Mouse (Mus musculus) CH12.LX (cell line): ENCODE results near the gene Ces2a. TPM values are rescaled to one million over a fixed set of nuclear protein-coding genes. Genes with fewer than 3 reads are reported as not detected.

ENCODE experiments used
- DNase-seq: peaks from one replicate; pipeline ENCODE4 v3.0.0-alpha.2; 2013; ENCODE audit errors: extremely low read depth
- H3K27ac ChIP-seq: 2 replicates; pipeline ENCODE4 v1.5.1; 2012; ENCODE audit warnings: low read depth, mild to moderate bottlenecking, control low read depth, moderate library complexity; ENCODE audit not compliant: insufficient read depth
- H3K27me3 ChIP-seq: replicated peaks from 2 replicates; pipeline ENCODE3; 2012; ENCODE audit warnings: inconsistent platforms
- H3K36me3 ChIP-seq, 2 experiments: replicated peaks in 1 of 2; 2 replicates each; pipeline versions ENCODE3 to v1.6.1; 2012; ENCODE audit warnings: inconsistent platforms in 1 of 2, low read length in 1 of 2, mild to moderate bottlenecking in 1 of 2, mixed read lengths in 1 of 2, moderate library complexity in 1 of 2; ENCODE audit not compliant: control insufficient read depth in 1 of 2, insufficient read depth in 1 of 2
- H3K4me1 ChIP-seq, 2 experiments: 2 replicates each; pipeline ENCODE4 v1.6.1; 2012; ENCODE audit warnings: inconsistent platforms in 1 of 2, moderate library complexity in 1 of 2; ENCODE audit not compliant: insufficient read depth in 2 of 2, control insufficient read depth in 1 of 2
- H3K4me2 ChIP-seq: 2 replicates; pipeline ENCODE4 v1.6.1; 2012; ENCODE audit warnings: low read depth, mild to moderate bottlenecking, control low read depth; ENCODE audit not compliant: poor library complexity, insufficient read depth, severe bottlenecking
- H3K4me3 ChIP-seq, 3 experiments: fragments of 150-350 bp in 1 of 3; sonication (generic) in 1 of 3; replicated peaks in 1 of 3; 2 replicates each; pipeline versions ENCODE3 to v1.5.1; 2011 to 2012; ENCODE audit warnings: low read depth in 2 of 3, low read length in 2 of 3, mild to moderate bottlenecking in 2 of 3, moderate library complexity in 2 of 3, control low read depth in 1 of 3, improper control_type of control experiment in 1 of 3, inconsistent platforms in 1 of 3, mixed read lengths in 1 of 3; ENCODE audit not compliant: poor library complexity in 1 of 3
- H3K79me2 ChIP-seq: replicated peaks from 2 replicates; pipeline ENCODE4 v1.6.1; 2012; ENCODE audit warnings: mild to moderate bottlenecking, moderate library complexity; ENCODE audit not compliant: control insufficient read depth, poor library complexity, insufficient read depth, severe bottlenecking; ENCODE audit errors: extremely low read depth
- H3K9ac ChIP-seq: 2 replicates; pipeline ENCODE4 v1.6.1; 2012; ENCODE audit warnings: low read depth, mild to moderate bottlenecking, control low read depth, moderate library complexity; ENCODE audit not compliant: insufficient read depth
- H3K9me3 ChIP-seq: replicated peaks from 2 replicates; pipeline ENCODE3; 2012; ENCODE audit warnings: low read length, inconsistent platforms, mixed read lengths
- BHLHE40 ChIP-seq: IDR thresholded peaks from 2 replicates; pipeline ENCODE4 v1.6.1; 2011; ENCODE audit warnings: mild to moderate bottlenecking, low read depth, low read length, improper control_type of control experiment
- CHD2 ChIP-seq: IDR thresholded peaks from 2 replicates; pipeline ENCODE4 v1.6.1; 2011; ENCODE audit warnings: low read length, improper control_type of control experiment
- ELF1 ChIP-seq: IDR thresholded peaks from 2 replicates; pipeline ENCODE4 v1.6.1; 2014; ENCODE audit warnings: low read depth, mild to moderate bottlenecking, inconsistent platforms, low read length, improper control_type of control experiment
- JUN ChIP-seq: IDR thresholded peaks from 2 replicates; pipeline ENCODE4 v1.6.1; 2011; ENCODE audit warnings: low read depth, mild to moderate bottlenecking, low read length, improper control_type of control experiment, moderate library complexity; ENCODE audit not compliant: insufficient read depth
- JUND ChIP-seq: conservative IDR thresholded peaks from 2 replicates; pipeline ENCODE4 v1.6.1; 2011; ENCODE audit warnings: low read depth, low read length, improper control_type of control experiment
- MEF2A ChIP-seq: IDR thresholded peaks from 2 replicates; pipeline ENCODE4 v1.6.1; 2014; ENCODE audit warnings: low read depth, mild to moderate bottlenecking, inconsistent platforms, low read length, improper control_type of control experiment, borderline replicate concordance
- NRF1 ChIP-seq: IDR thresholded peaks from 2 replicates; pipeline ENCODE4 v1.6.1; 2014; ENCODE audit warnings: low read depth, mild to moderate bottlenecking, inconsistent platforms, low read length, improper control_type of control experiment, moderate library complexity
- POLR2A ChIP-seq: IDR thresholded peaks from 2 replicates; pipeline ENCODE4 v1.6.1; 2011; ENCODE audit warnings: low read depth, mild to moderate bottlenecking, improper control_type of control experiment, low read length
- RCOR1 ChIP-seq: conservative IDR thresholded peaks from 2 replicates; pipeline ENCODE4 v1.6.1; 2012; ENCODE audit warnings: low read depth, mild to moderate bottlenecking, inconsistent platforms, low read length, improper control_type of control experiment
- SIN3A ChIP-seq: IDR thresholded peaks from 2 replicates; pipeline ENCODE4 v1.6.1; 2012; ENCODE audit warnings: low read length, improper control_type of control experiment, inconsistent platforms
- SMC3 ChIP-seq: IDR thresholded peaks from 2 replicates; pipeline ENCODE4 v1.6.1; 2011; ENCODE audit warnings: low read depth, low read length, improper control_type of control experiment
- TBP ChIP-seq: conservative IDR thresholded peaks from 2 replicates; pipeline ENCODE4 v1.6.1; 2011; ENCODE audit warnings: low read depth, low read length, improper control_type of control experiment
- TCF12 ChIP-seq: IDR thresholded peaks from 2 replicates; pipeline ENCODE4 v1.6.1; 2014; ENCODE audit warnings: low read depth, mild to moderate bottlenecking, inconsistent platforms, low read length, improper control_type of control experiment
- UBTF ChIP-seq: IDR thresholded peaks from 2 replicates; pipeline ENCODE4 v1.6.1; 2012; ENCODE audit warnings: low read depth, mild to moderate bottlenecking, inconsistent platforms, low read length, improper control_type of control experiment, moderate library complexity
- USF2 ChIP-seq: conservative IDR thresholded peaks from 2 replicates; pipeline ENCODE4 v1.6.1; 2011; ENCODE audit warnings: low read depth, low read length, improper control_type of control experiment
- ZKSCAN1 ChIP-seq: IDR thresholded peaks from 2 replicates; pipeline ENCODE4 v1.6.1; 2012; ENCODE audit warnings: low read depth, inconsistent platforms, low read length, improper control_type of control experiment, borderline replicate concordance
- ZMIZ1 ChIP-seq: IDR thresholded peaks from 2 replicates; pipeline ENCODE4 v1.6.1; 2012; ENCODE audit warnings: low read depth, mild to moderate bottlenecking, inconsistent platforms, low read length, improper control_type of control experiment
- ZNF384 ChIP-seq: IDR thresholded peaks from 2 replicates; pipeline ENCODE4 v1.6.1; 2012; ENCODE audit warnings: low read depth, low read length, improper control_type of control experiment, inconsistent platforms
- dilution Hi-C: fragments of 300-500 bp; cut with MboI; formaldehyde crosslinking; loops from 2 replicates; pipeline ENCODE4 v1.14.3; 2020; ENCODE audit warnings: low sequenced_read_pairs; ENCODE audit not compliant: extremely low pct_unique_long_range_greater_than_20kb, extremely low pct_ligation_motif_present
- in situ Hi-C: fragments of 300-500 bp; cut with MboI; formaldehyde crosslinking; loops from 3 replicates; pipeline ENCODE4 v1.14.3; 2019; ENCODE audit warnings: low sequenced_read_pairs, low pct_ligation_motif_present, low pct_unique_long_range_greater_than_20kb, mixed read lengths
- polyA plus RNA-seq: library from polyadenylated mRNA; unstranded; fragments of >175 nt; gene quantifications from 2 replicates; pipeline ENCODE4 v1.2.1, GENCODE M21; 2012; ENCODE audit warnings: low read depth; ENCODE audit not compliant: insufficient read length
- total RNA-seq, 2 experiments: library from RNA; depleted of rRNA; stranded (reverse); fragments of 300-350 nt in 1 of 2; fragments of >200 nt in 1 of 2; gene quantifications; 2 replicates each; pipeline ENCODE4 v1.2.3; 2012 to 2014

Ces2a gene
- total and polyA plus RNA-seq, 3 experiments: not detected

DNA sequence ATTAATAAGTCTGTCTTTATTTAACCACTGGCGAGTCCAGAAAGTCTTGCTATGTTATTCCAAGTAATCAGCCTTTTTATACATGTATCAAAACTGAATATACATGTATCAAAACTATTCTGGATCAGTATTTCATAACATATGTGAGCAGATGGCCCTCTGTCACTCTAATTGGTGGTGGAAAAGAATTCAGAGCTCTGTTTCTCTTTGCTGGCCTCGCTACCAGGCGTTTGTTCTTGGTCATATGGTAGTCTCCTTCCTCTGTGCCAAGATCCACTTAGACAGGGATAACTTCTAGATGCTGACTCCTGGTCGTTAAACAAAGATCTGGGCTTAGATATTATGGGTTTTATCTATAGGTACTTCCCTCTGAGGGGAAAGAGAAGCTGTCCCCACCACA, 32.7 kb downstream of the Ces2a start:
- no peaks in the 10 kb centered on the region for H3K36me3 ChIP-seq
- no peak overlapping the region for H3K4me2 ChIP-seq
- H3K9ac ChIP-seq: no peak overlapping the region
- dilution Hi-C loops (no loop called here), in situ Hi-C loops (loop anchor here (25.0 kb wide), 2 partner anchors 146 to 271 kb away; partner anchors contain the start of gene Ces3a)
- H3K79me2 ChIP-seq: no peaks in the 10 kb centered on the region
- no peak overlapping the region for H3K27ac ChIP-seq
- H3K4me3 ChIP-seq: no peak overlapping the region
- H3K4me1 ChIP-seq: peaks cover 0 to 6% of the 10 kb centered on the region in 2 experiments; a peak in 1 of 4 replicates
- peaks cover 4% of the 10 kb centered on the region for H3K27me3 ChIP-seq
- DNase-seq: no peak
- TF ChIP-seq ZMIZ1 (no peak), NRF1 (no peak), BHLHE40 (no peak), TBP (no peak), MEF2A (no peak), USF2 (no peak), CHD2 (no peak), SIN3A (no peak), RCOR1 (no peak), JUND (no peak), TCF12 (no peak)
- no peaks in the 10 kb centered on the region for H3K9me3 ChIP-seq

- H3K4me3 ChIP-seq: no peak overlapping the region
- no peaks in the 10 kb centered on the region for H3K36me3 ChIP-seq
- in situ Hi-C loops: loop anchor here (25.0 kb wide), 2 partner anchors 142 to 267 kb away; partner anchors contain the start of gene Ces3a
- TF ChIP-seq ZMIZ1 (no peak), SIN3A (no peak), POLR2A (no peak), JUND (no peak), ELF1 (no peak), BHLHE40 (no peak), UBTF (no peak), JUN (no peak), SMC3 (no peak), ZNF384 (no peak), ZKSCAN1 (no peak)
- H3K4me2 ChIP-seq: no peak overlapping the region
- DNase-seq: no peak
- no peak overlapping the region for H3K9ac ChIP-seq
- H3K27ac ChIP-seq: no peak overlapping the region
- peaks cover 4% of the 10 kb centered on the region for H3K27me3 ChIP-seq
- dilution Hi-C loops: no loop called here
- H3K9me3 ChIP-seq: no peaks in the 10 kb centered on the region
- H3K79me2 ChIP-seq: no peaks in the 10 kb centered on the region
- H3K4me1 ChIP-seq: peaks cover 0 to 4% of the 10 kb centered on the region in 2 experiments; a peak in 1 of 4 replicates
Measured at GRCm38 (mm10) chr8:104770365-104770764, 36.6 kb downstream of the Ces2a start.
